Mouse (Mus musculus): ENCODE results near the gene Tmem177. TPM values are rescaled to one million over a fixed set of nuclear protein-coding genes. Genes with fewer than 3 reads are reported as not detected.
A peak's percentile ranks its signal among the peaks of the same experiment; 100 is the strongest.

Tmem177 gene
- polyA plus RNA-seq, 1 experiment: not detected

GRCm38 (mm10) chr1:119868395-119869161 is 44.4 kb downstream of the Tmem177 start:
- Histone ChIP-seq H3K4me1 (ENCODE audit: control insufficient read depth, insufficient read depth, low read length) (peaks cover 4% of the 10 kb centered on the region), H3K27ac (ENCODE audit: insufficient read depth, low read depth, low read length) (no peak overlapping the region), H3K4me3 (ENCODE audit: insufficient read depth, low read depth, low read length) (no peak overlapping the region)
- no peak for TF ChIP-seq POLR2A (IDR thresholded peaks at IDR 0.05; ENCODE audit: insufficient read depth, low read depth, low read length)
- no peak for TF ChIP-seq CTCF (IDR thresholded peaks at IDR 0.05; ENCODE audit: insufficient read depth, low read depth, low read length)
- 73% methylated on average over 13 of the region's 13 CpGs for WGBS

GRCm38 (mm10) chr1:119867300-119867699 is 45.7 kb downstream of the Tmem177 start:
- 80% methylated on average over 2 of the region's 2 CpGs for WGBS
- Histone ChIP-seq H3K27ac (ENCODE audit: insufficient read depth, low read depth, low read length) (no peak overlapping the region), H3K4me1 (ENCODE audit: control insufficient read depth, insufficient read depth, low read length) (peaks cover 6% of the 10 kb centered on the region), H3K4me3 (ENCODE audit: insufficient read depth, low read depth, low read length) (no peak overlapping the region)
- TF ChIP-seq CTCF (IDR thresholded peaks at IDR 0.05; ENCODE audit: insufficient read depth, low read depth, low read length): no peak
- TF ChIP-seq POLR2A (IDR thresholded peaks at IDR 0.05; ENCODE audit: insufficient read depth, low read depth, low read length): no peak

DNA sequence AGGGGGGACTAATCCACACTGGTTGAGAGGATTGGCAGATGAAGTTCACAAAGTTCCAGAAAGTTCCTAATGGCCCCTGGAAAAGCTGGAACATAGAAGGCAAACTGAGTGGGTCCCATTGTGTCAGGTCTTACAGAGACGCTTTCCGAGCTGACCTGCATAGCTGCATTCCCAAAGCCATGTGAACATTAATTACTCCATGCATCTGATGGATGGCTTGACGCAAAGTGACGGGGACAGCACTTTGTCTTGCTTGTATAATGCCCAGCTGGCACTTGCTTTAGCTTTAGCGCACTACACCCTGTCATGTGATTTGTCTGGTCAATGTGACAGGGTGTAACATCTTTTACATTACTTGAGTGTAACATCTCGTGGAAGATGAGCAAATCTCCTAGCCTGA is 47.7 kb downstream of the Tmem177 start:
- WGBS: 95% methylated on average over 6 of the region's 6 CpGs
- peaks cover 6% of the 10 kb centered on the region for H3K4me1 ChIP-seq (ENCODE audit: control insufficient read depth, insufficient read depth, low read length)
- no peak for TF ChIP-seq CTCF (IDR thresholded peaks at IDR 0.05; ENCODE audit: insufficient read depth, low read depth, low read length)
- TF ChIP-seq POLR2A (IDR thresholded peaks at IDR 0.05; ENCODE audit: insufficient read depth, low read depth, low read length): no peak
- no peak overlapping the region for H3K27ac ChIP-seq (ENCODE audit: insufficient read depth, low read depth, low read length)
- no peak overlapping the region for H3K4me3 ChIP-seq (ENCODE audit: insufficient read depth, low read depth, low read length)

DNA sequence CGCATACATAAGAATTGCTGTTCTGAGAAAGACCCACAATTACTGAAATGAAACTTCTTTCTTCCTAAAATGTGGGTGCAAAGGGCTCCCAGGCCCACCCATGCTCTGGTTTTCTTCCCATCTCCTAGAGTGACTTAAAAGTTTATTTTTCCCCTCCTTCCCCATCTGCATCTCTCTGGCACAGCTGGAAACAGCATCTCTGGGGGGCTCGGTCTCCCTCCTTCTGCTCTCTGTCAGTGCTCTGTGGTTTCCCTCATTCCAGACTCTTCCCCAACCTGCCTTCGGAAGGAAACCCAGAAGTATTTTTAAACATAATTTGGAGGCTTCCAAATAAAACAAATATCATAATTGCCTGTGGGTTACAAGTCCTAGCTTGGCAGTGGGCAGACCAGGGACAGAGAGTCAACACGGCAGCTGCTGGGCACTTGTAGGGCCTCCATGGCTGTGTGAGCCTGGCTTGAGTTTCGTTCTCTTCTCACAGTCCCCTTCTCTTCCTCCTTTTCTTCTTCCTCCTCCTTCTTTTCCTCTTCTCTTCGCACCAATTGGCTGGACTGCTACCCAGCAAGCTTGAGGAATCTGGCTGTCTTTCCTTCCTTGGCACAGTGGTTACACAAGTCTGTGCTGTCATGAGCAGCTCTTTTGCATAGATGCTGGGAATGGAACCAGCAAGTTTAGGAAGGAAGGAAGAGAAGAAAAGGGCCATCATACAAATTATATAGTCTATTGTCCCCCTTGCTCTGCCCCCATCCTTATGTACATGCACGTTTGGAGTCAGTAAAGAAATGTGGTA is 49.3 kb downstream of the Tmem177 start:
- WGBS: 29% methylated on average over 7 of the region's 7 CpGs
- peaks cover 6% of the 10 kb centered on the region for H3K4me1 ChIP-seq (ENCODE audit: control insufficient read depth, insufficient read depth, low read length)
- H3K4me3 ChIP-seq (ENCODE audit: insufficient read depth, low read depth, low read length): no peak overlapping the region
- TF ChIP-seq POLR2A (IDR thresholded peaks at IDR 0.05; ENCODE audit: insufficient read depth, low read depth, low read length): no peak
- TF ChIP-seq CTCF (IDR thresholded peaks at IDR 0.05; ENCODE audit: insufficient read depth, low read depth, low read length): no peak
- peak overlapping the region; percentile 58; the same call in 1 of the 2 replicates for H3K27ac ChIP-seq (ENCODE audit: insufficient read depth, low read depth, low read length)

DNA sequence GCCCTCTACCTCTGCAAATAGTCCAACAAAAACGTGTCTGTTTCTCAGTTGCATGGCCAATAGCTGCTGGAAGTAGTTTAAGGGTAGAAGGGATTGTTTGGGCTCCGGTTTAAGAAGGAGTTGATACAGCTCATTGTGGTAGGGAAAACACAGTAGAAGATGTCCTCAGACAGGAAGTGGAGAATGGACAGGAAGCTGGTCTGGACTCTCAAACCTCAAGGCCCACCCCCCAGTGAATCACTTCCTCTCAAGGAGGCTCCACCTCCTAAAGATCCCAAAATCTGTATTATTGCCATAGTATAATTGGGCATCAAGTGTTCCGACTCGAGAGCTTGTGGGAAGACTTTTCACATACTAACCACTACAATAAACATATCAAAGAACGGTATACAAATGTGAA is 53.4 kb downstream of the Tmem177 start:
- Histone ChIP-seq H3K4me1 (ENCODE audit: control insufficient read depth, insufficient read depth, low read length) (peaks cover 6% of the 10 kb centered on the region), H3K27ac (ENCODE audit: insufficient read depth, low read depth, low read length) (no peak overlapping the region), H3K4me3 (ENCODE audit: insufficient read depth, low read depth, low read length) (no peak overlapping the region)
- WGBS: 86% methylated on average over 5 of the region's 5 CpGs
- TF ChIP-seq POLR2A (IDR thresholded peaks at IDR 0.05; ENCODE audit: insufficient read depth, low read depth, low read length): no peak
- TF ChIP-seq CTCF (IDR thresholded peaks at IDR 0.05; ENCODE audit: insufficient read depth, low read depth, low read length): no peak

Other genes starting within 250 kb of the Tmem177 start
- 271 TPM in 1 of 2 replicates, not detected in the other for gene Ptpn4, start 75.6 kb downstream of the Tmem177 start, polyA plus RNA-seq (2012; ENCODE audit: insufficient read depth, insufficient read length, low replicate concordance, missing spikeins)
- gene Cfap221, start 84.0 kb upstream of the Tmem177 start, polyA plus RNA-seq (2012; ENCODE audit: insufficient read depth, insufficient read length, low replicate concordance, missing spikeins): not detected in 2 replicates
- not detected in 2 replicates for gene Sctr, start 93.7 kb upstream of the Tmem177 start, polyA plus RNA-seq (2012; ENCODE audit: insufficient read depth, insufficient read length, low replicate concordance, missing spikeins)
- gene Tmem37, start 160.9 kb upstream of the Tmem177 start, polyA plus RNA-seq (2012; ENCODE audit: insufficient read depth, insufficient read length, low replicate concordance, missing spikeins): not detected in 2 replicates
- gene Dbi, start 207.9 kb upstream of the Tmem177 start, polyA plus RNA-seq (2012; ENCODE audit: insufficient read depth, insufficient read length, low replicate concordance, missing spikeins): not detected in 2 replicates
- not detected in 2 replicates for gene 3110009E18Rik, start 208.0 kb upstream of the Tmem177 start, polyA plus RNA-seq (2012; ENCODE audit: insufficient read depth, insufficient read length, low replicate concordance, missing spikeins)